Mouse (Mus musculus) inflammation-experienced regulatory T-cells (primary cell): ENCODE measurements around the gene Rasgrf2. TPM values are rescaled to one million over a fixed set of nuclear protein-coding genes. Genes with fewer than 3 reads are reported as not detected.

ENCODE experiments used
- polyA plus RNA-seq, 2 experiments: library from polyadenylated mRNA; unstranded; fragments of 100-300 nt; shearing (Covaris generic); gene quantifications; one replicate each; pipeline ENCODE4 v1.2.1; 2017

Rasgrf2 gene
- polyA plus RNA-seq, result 1 to 10 TPM; 2.6 to 4.5 TPM

DNA sequence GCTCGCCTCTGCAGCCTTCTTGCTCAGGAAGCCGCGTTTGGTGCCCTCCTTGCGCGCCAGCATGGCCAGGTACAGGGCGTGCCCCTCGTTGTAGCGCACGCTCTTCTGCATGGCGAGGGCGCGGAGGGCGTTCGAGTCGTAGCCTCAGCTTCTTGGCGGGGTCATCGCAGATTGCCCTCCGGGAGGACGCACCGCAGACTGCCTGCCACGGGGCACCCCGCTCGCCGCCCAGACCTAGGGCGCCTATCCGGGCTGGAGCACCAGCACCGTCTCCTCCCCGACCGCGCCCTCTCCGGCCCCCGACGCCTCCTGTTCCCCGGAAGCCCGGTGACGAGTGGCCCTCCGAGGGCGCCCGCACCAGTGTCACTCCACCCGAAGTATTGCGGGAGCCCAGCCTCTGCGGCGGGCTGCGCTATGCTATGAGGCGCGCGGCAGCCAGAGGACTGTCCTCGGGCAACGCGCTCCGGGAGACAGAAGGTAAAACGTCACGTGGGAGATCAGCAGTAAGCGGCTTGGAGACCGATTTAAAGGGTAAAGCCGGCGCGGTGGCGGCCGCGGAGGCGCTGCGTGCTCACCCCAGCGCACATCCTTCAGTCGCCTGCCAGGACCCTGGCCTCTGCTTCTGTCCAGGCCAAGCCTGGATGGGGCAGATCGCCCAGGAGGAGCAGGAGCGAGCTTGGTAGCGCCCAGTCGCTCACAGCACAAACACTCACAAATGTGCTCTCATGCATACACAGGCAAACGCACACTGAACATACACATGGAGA lies at the start of gene Rasgrf2:
Gene Rasgrf2, minus strand, starts transcription at position 273 of the 767 bp plus-strand sequence.

DNA sequence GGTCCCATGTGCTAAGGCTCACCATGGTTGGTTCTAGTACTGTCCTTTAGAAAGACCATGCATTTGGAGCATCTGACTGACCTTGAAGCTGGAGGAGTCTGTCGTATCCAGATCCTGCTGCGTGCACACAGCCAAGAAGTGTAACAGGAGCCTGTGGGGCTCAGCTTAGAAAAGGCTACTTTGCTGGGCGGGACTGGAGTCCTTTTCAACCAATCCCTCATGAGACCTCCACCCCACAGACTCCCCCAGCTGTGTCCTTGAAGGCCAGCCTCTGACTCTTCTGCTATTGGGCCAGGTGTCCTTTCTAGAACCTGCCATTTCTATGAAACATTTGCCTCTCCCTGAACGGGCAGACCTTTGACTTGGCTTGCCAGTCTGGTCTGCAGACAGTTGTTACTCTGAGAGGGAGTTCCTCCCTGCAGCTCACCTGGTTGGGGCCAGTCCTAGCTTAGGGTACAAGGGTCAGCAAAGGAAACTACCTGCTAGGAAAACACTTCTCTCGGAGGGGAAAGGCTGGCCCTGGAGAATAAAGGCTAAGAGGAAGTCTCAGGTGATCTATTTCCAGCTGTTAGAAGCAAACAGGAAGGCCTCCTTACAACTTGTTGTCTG lies 254.6 kb downstream of the Rasgrf2 start, which contains the start of gene Ckmt2:
Gene Ckmt2, minus strand, starts transcription at position 145 of the 609 bp plus-strand sequence.

Other genes with a start within 250 kb of the Rasgrf2 start
- gene Gm20379, start 174.3 kb upstream of the Rasgrf2 start, polyA plus RNA-seq, result 1 to 10 TPM; 1.2 to 1.5 TPM
- 1 to 10 TPM; 2.0 TPM for gene Dhfr, start 223.1 kb upstream of the Rasgrf2 start, polyA plus RNA-seq
- gene Msh3, start 223.3 kb upstream of the Rasgrf2 start, polyA plus RNA-seq, result 10 to 100 TPM; 43.3 to 44.6 TPM